Comparison of ENCODE assay signal across 12 mouse cellular contexts in the genomic region with DNA sequence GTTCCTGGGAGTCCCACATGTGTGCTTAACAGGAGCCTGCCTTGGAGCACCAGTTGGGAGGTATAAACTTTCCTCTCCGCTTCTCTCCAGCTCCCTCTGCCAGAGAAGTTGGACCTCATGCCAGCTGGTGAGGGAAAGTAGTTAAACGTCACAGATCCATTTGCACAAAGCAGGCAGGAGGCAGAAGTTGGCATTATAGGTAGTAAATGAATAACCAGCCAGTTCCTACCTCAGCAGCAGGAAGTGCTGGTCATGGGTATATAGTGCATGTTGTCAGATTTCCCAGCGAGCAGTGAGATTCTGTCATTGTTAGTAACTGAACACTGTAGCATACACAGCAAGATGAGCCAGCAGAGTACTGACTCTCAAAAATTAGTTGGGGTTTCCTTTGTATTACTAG. TPM values are rescaled to one million over a fixed set of nuclear protein-coding genes. Genes with fewer than 3 reads are reported as not detected.
DNase-seq lines count a peak whose midpoint lies in the region; ATAC-seq and TF ChIP-seq lines count a peak whose summit lies in the region.
"Had no signal": no experiment of that assay in that cellular context is flagged by ENCODE, and none has a peak within 500 bp of the region (broad histone marks: within the 10 kb centered on the region; RNA-seq: fewer than 3 reads in every experiment).

No protein-coding gene starts in this region.

- no peak for ATAC-seq in heart, embryonic 11.5 days (replicated peaks; ENCODE audit: insufficient number of reproducible peaks, low FRiP score, low TSS enrichment)

- no peak overlapping the region for H3K4me3 ChIP-seq in layer of hippocampus, adult 2 months
- H3K4me3 ChIP-seq in heart, embryonic 11.5 days (ENCODE audit: low read depth, low read length): no peak overlapping the region
- H3K4me3 ChIP-seq: limb, embryonic 15.5 days; myocyte had no signal

- intact Hi-C loops in left cerebral cortex, postnatal 4 days (cut with DNase I): no loop called here

- TF ChIP-seq CTCF in layer of hippocampus, adult 2 months (conservative IDR thresholded peaks at IDR 0.05): no peak

- H3K27me3 ChIP-seq in heart, embryonic 11.5 days (ENCODE audit: control insufficient read depth, insufficient read depth, low read length): no peaks in the 10 kb centered on the region
- H3K27me3 ChIP-seq: limb, embryonic 15.5 days had no signal

- H3K27ac ChIP-seq in layer of hippocampus, adult 2 months: no peak overlapping the region
- H3K27ac ChIP-seq in heart, embryonic 11.5 days (ENCODE audit: low read depth, low read length): no peak overlapping the region
- H3K27ac ChIP-seq: limb, embryonic 15.5 days had no signal

- WGBS in heart, embryonic 11.5 days (ENCODE audit: insufficient replicate concordance): 68% methylated on average over 3 of the region's 3 CpGs

- H3K9ac ChIP-seq in heart, embryonic 11.5 days (ENCODE audit: low read depth, low read length): no peak overlapping the region
- H3K9ac ChIP-seq: limb, embryonic 15.5 days had no signal

- H3K9me3 ChIP-seq in heart, embryonic 11.5 days (replicated peaks; ENCODE audit: control insufficient read depth, low read length): no peaks in the 10 kb centered on the region
- H3K9me3 ChIP-seq: G1E; limb, embryonic 15.5 days had no signal

- H3K36me3 ChIP-seq in heart, embryonic 11.5 days (ENCODE audit: control insufficient read depth, insufficient read depth, low read length): no peaks in the 10 kb centered on the region
- H3K36me3 ChIP-seq: limb, embryonic 15.5 days had no signal

- H3K4me1 ChIP-seq in heart, embryonic 11.5 days (ENCODE audit: control insufficient read depth, insufficient read depth, low read length): peaks cover 36% of the 10 kb centered on the region

- DNase-seq in layer of hippocampus, adult 2 months (ENCODE audit: low spot score in 2 of 2): peak; percentile 28 to 38
- no peak for DNase-seq in layer of hippocampus, adult 9-10 months (ENCODE audit: low spot score)
- peak; percentile 45 for DNase-seq in CD4-positive, CD25-positive, alpha-beta regulatory T cell, adult 2 months (ENCODE audit: low read depth, low spot score)
- peak; percentile 50 for DNase-seq in gastrocnemius, postnatal 25 days
- peak; percentile 27 to 54 for DNase-seq in kidney, postnatal 4 days
- DNase-seq in left cerebral cortex, postnatal 4 days: no peak
- no peak for DNase-seq in cerebellum, postnatal 4 days (ENCODE audit: low spot score in 2 of 2)
- DNase-seq: heart, postnatal 10 days had no signal

- H3K4me2 ChIP-seq in heart, embryonic 11.5 days: no peak overlapping the region
- H3K4me2 ChIP-seq: limb, embryonic 15.5 days had no signal

RNA-seq across cellular contexts. Expression of a gene that starts 31.4 kb away (rescaled TPM):
- total RNA-seq in layer of hippocampus, adult 2 months (2021): 10 to 100 TPM; 74.7 to 82.1 TPM
- 10 to 100 TPM; 17.2 to 18.2 TPM for total RNA-seq in gastrocnemius, postnatal 25 days (2021)
- polyA plus RNA-seq in heart, embryonic 11.5 days (2014; fragmentation: Nextera tagmentation; extraction: Ambion mirVana): 7.0 and 8.1 TPM in 2 replicates
- 10 to 100 TPM; 89.8 to 90.7 TPM for total RNA-seq in left cerebral cortex, postnatal 4 days (2021)

Comparison
In these comparisons a context has a peak if more than half of its experiments do, and no peak if none do; other contexts are left out.
1. DNase-seq: peak in layer of hippocampus, adult 2 months (2 of 2), CD4-positive, CD25-positive, alpha-beta regulatory T cell, adult 2 months (single experiment), gastrocnemius, postnatal 25 days (single experiment) and kidney, postnatal 4 days (2 of 2); none in layer of hippocampus, adult 9-10 months (single experiment), left cerebral cortex, postnatal 4 days (single experiment) and cerebellum, postnatal 4 days (0 of 2).